Mouse (Mus musculus) stomach, embryonic 15.5 days (tissue): ENCODE results near the gene Flad1. TPM values are rescaled to one million over a fixed set of nuclear protein-coding genes. Genes with fewer than 3 reads are reported as not detected.

ENCODE experiments used
- ATAC-seq: fragments of 200-750 bp; cut with Nextera tagmentation; 2 replicates; pipeline ENCODE4 v1.8.0; 2017; ENCODE audit warnings: low read depth, moderate number of reproducible peaks, moderate TSS enrichment; ENCODE audit not compliant: insufficient read depth, low FRiP score
- H3K27ac ChIP-seq: fragments of 300-500 bp; sonication (generic); 2 replicates; pipeline ENCODE4 v1.5.1; 2015; ENCODE audit warnings: mild to moderate bottlenecking, inconsistent platforms
- H3K27me3 ChIP-seq: fragments of 300-500 bp; sonication (generic); replicated peaks from 2 replicates; pipeline ENCODE4 v1.6.1; 2015; ENCODE audit warnings: inconsistent platforms
- H3K36me3 ChIP-seq: fragments of 300-500 bp; sonication (generic); 2 replicates; pipeline ENCODE4 v1.6.1; 2015; ENCODE audit warnings: inconsistent platforms
- H3K4me1 ChIP-seq: fragments of 300-500 bp; sonication (generic); 2 replicates; pipeline ENCODE4 v1.6.1; 2015; ENCODE audit warnings: inconsistent platforms
- H3K4me2 ChIP-seq: fragments of 300-500 bp; sonication (generic); 2 replicates; pipeline ENCODE4 v1.6.1; 2015; ENCODE audit warnings: mild to moderate bottlenecking, inconsistent platforms
- H3K4me3 ChIP-seq: fragments of 300-500 bp; sonication (generic); replicated peaks from 2 replicates; pipeline ENCODE4 v1.5.1; 2015; ENCODE audit warnings: inconsistent platforms
- H3K9ac ChIP-seq: fragments of 300-500 bp; sonication (generic); 2 replicates; pipeline ENCODE4 v1.6.1; 2015; ENCODE audit warnings: inconsistent platforms
- H3K9me3 ChIP-seq: fragments of 300-500 bp; sonication (generic); 2 replicates; pipeline ENCODE4 v1.6.1; 2016; ENCODE audit warnings: inconsistent platforms
- WGBS: fragments of 180-500 bp; shearing (Covaris S2); methylation state at CpG from one replicate; pipeline ENCODE4 v1.1.7; 2015; 5-methylcytosine and 5-hydroxymethylcytosine counted together
- polyA plus RNA-seq: library from polyadenylated mRNA; unstranded; fragments of >200 nt; fragmentation: Nextera tagmentation; extraction: Ambion mirVana; gene quantifications from 2 replicates; pipeline ENCODE4 v1.2.1, GENCODE M21; 2015

Gene Flad1
- 23.6 and 29.4 TPM in 2 replicates for polyA plus RNA-seq

DNA sequence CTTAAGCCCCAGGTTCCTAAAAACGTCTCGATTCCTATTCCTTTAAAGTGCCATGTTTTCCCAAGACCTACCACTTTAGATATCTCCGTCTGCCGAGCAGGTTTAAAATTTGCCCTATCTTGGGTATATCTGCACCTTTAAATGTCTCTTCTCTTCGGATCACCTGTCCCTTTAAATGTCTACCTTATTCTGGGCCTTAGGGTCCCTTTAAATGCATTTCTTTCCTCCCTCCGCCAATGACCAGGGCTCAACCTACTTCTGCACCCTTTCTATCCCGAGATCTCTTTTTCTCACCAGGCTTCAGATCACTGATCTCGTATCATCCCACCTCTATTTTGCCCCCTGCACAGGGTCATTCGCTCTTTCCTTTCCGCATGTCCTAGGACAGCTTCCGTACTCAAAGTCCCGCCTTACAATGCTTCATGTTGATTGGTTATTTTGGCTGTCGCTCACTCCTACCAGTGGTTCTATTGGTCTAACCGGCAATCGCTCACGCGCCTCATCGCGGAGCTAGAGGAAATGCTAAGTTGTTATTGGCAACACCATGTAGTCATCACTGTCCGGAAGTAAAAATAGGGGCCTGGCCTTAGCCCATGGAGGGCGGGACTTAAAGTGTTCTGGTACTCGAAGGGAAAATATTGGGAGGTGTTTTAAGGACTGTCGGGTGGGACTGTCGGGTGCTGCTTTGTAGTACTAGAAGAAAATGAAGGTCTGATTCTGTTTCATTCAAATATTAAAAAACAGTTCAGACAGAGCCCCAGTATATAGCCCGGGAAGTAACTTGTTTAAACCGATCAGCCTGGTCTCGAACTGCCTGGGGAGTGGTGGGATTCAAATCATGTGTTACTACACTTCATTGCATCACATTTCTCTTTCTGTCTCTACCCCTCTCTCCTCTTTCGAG lies at the start of gene Flad1:
Gene Flad1 (minus strand): TSS at position 381 of the 904 bp plus-strand sequence.
- Histone ChIP-seq H3K36me3 (peaks cover 26% of the 10 kb centered on the region), H3K27ac (0 out of 2 replicates have a peak within 1 kb of the TSS, but pooled peaks have one; percentile 13), H3K9me3 (no peaks in the 10 kb centered on the region)

DNA sequence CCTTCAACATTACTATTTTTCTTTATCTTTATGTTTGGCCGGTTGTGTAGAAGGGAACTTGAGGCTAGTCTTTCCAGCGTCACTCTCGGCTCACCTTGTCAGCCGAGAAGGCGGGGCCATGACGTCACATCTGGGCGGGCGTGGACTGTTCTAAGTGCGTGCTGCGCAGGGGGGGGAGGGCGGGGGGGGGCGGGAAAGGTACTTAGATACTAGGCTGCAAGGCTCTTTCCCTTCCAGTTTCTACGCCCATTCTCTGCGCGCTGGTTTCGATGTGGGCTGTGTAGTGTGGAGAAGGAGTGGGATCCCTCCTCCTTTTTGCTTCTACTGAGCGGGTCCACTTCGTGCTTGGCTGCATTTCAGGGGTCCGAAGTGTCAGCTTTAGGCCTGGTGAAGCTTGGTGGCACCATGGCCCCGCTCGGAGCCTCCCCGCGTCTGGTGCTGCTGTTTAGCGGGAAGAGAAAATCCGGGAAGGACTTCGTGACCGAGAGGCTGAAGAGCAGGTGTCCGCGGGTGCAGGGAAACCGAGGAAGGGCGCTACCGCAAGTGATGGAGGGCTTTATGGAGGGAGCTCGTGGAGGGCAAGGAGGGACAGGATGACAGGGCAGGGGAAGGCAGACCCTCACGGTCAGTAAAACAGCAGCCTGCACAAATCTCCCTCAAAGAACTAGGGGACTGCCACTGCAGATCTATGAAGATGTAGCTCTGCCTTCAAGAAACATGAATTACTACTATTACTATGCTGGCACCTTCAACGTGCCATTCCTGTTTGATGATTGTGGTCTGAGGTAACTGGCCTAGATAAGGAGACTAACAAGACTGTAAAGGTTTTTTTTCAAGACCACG lies 47.5 kb upstream of the Flad1 start:
- H3K9me3 ChIP-seq, result no peaks in the 10 kb centered on the region
- under 1% methylated on average over 36 of the region's 36 CpGs for WGBS
- peak; percentile 83 for ATAC-seq

More for the DNA sequence above, at the start of gene Flad1:
- Histone ChIP-seq H3K4me3 (peak within 1 kb of the TSS; percentile 52), H3K4me1 (peaks cover 5% of the 10 kb centered on the region; the same call in 1 of the 2 replicates), H3K4me2 (peak within 1 kb of the TSS; percentile 52), H3K9ac (peak within 1 kb of the TSS; percentile 24; the same call in 1 of the 2 replicates), H3K27me3 (no peaks in the 10 kb centered on the region)
- 5% methylated on average over 28 of the region's 28 CpGs for WGBS
- peak; percentile 100 for ATAC-seq

DNA sequence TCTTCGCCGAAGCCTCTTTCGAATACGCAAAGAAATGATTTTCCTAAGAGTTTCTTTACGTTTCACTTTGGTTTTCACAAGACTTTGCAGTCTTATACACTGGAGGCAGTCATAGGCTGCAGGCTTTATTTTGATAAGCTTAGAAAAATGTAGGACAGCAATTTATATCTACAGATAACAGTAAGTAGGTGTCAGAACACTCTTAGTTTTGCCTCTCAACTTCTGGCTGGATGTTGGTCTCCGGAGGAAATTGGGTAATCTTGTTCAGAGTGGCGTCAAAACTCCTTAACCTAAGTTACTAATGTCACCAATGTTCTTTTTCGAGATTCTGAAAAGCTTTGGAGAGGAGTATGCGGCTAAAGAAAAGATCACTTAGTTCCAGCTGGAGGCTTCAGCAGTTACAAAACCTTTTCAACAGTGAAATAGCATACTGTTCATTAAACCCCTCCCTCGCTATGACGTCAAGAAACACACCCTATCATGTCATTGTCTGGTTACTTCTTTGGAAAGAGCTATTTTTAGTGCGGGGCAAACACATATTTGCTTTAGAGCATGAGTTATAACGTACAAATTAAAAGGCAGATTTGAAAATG lies 46.8 kb upstream of the Flad1 start:
- Histone ChIP-seq H3K4me3 (peak overlapping the region; percentile 69), H3K9ac (no peak overlapping the region), H3K4me1 (peaks cover 14% of the 10 kb centered on the region), H3K27me3 (no peaks in the 10 kb centered on the region), H3K36me3 (no peaks in the 10 kb centered on the region), H3K4me2 (peak overlapping the region; percentile 88), H3K9me3 (no peaks in the 10 kb centered on the region), H3K27ac (peak overlapping the region; percentile 89; the same call in 1 of the 2 replicates)
- ATAC-seq, result peak; percentile 51; the same call in 1 of the 2 replicates
- 41% methylated on average over 13 of the region's 13 CpGs for WGBS

More for the DNA sequence above, 47.5 kb upstream of the Flad1 start:
- Histone ChIP-seq H3K4me2 (peak overlapping the region; percentile 88), H3K27me3 (no peaks in the 10 kb centered on the region), H3K4me1 (peaks cover 14% of the 10 kb centered on the region), H3K9ac (peak overlapping the region; percentile 68), H3K36me3 (no peaks in the 10 kb centered on the region), H3K27ac (peak overlapping the region; percentile 89), H3K4me3 (peak overlapping the region; percentile 69)

DNA sequence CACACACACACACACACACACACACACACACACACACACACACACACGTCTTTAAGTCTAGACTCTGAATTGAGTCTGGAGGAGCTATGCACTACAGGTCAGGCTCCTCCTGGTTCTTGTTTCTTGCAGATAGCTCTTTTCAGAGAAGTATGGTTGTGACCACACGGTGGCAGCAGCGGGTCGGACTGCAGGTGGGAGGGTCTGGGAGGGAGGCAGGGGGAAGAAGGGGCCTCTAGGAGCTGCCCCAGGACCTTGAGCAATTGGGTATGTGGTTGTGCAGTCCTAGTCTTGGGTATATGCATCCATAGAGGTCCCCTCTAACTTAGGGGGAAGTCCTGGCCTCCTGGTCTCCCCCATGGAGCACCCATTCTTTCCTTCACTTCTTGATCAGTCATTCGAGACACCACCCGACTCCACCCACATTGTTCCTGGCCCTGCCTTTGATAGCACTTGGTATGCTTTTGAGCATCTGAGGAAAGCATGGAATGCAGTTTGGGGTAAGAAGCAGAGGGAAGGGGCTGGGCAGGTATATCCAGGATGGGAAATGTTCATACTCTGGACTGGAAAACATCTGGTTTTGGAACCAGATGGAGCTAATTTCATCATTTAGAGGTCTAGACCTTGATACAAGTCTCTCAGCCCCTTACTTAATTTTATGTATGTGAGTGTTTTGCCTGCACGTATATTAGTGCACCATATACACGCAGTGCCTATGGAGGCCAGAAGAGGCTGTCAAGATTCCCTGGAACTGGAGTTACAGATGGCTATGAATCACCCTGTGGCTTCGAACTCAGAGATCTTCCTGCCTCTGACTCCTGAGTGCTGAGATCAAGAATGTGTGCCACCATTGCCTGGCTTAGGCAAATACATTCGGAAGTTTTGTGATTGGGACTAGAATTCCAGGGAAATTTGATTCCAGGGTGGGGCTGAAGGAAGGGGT lies 45.3 kb upstream of the Flad1 start:
- no peak overlapping the region for H3K9ac ChIP-seq
- H3K4me1 ChIP-seq, result peaks cover 14% of the 10 kb centered on the region
- WGBS, result 37% methylated on average over 10 of the region's 10 CpGs
- no peaks in the 10 kb centered on the region for H3K36me3 ChIP-seq
- ATAC-seq, result peak; percentile 19; the same call in 1 of the 2 replicates
- H3K27ac ChIP-seq, result no peak overlapping the region
- H3K4me3 ChIP-seq, result no peak overlapping the region
- H3K27me3 ChIP-seq, result no peaks in the 10 kb centered on the region
- no peak overlapping the region for H3K4me2 ChIP-seq
- no peaks in the 10 kb centered on the region for H3K9me3 ChIP-seq

DNA sequence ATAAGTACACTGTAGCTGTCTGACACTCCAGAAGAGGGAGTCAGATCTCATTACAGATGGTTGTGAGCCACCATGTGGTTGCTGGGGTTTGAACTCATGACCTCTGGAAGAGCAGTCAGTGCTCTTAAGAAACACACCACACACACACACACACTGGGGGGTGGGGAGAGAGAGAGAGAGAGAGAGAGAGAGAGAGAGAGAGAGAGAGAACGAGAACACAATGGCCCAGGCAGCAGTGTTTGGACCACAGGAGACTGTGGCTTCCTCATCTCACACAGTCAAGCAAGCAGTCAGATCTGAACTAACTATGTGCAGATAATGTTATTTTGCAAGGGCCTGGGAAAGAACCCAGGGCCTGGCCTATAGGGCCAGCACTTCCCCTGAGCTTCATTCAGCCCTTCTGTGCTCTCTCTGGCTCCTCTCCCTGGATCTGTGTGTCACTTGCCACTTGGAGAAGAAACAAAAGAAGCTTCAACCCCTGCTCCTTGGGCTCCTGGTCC lies 44.2 kb upstream of the Flad1 start:
- Histone ChIP-seq H3K4me1 (peaks cover 14% of the 10 kb centered on the region), H3K4me2 (no peak overlapping the region), H3K36me3 (no peaks in the 10 kb centered on the region), H3K4me3 (no peak overlapping the region), H3K27me3 (no peaks in the 10 kb centered on the region), H3K9ac (no peak overlapping the region), H3K9me3 (no peaks in the 10 kb centered on the region), H3K27ac (no peak overlapping the region)
- WGBS, result 62% methylated on average over 1 of the region's 1 CpGs
- no peak for ATAC-seq

DNA sequence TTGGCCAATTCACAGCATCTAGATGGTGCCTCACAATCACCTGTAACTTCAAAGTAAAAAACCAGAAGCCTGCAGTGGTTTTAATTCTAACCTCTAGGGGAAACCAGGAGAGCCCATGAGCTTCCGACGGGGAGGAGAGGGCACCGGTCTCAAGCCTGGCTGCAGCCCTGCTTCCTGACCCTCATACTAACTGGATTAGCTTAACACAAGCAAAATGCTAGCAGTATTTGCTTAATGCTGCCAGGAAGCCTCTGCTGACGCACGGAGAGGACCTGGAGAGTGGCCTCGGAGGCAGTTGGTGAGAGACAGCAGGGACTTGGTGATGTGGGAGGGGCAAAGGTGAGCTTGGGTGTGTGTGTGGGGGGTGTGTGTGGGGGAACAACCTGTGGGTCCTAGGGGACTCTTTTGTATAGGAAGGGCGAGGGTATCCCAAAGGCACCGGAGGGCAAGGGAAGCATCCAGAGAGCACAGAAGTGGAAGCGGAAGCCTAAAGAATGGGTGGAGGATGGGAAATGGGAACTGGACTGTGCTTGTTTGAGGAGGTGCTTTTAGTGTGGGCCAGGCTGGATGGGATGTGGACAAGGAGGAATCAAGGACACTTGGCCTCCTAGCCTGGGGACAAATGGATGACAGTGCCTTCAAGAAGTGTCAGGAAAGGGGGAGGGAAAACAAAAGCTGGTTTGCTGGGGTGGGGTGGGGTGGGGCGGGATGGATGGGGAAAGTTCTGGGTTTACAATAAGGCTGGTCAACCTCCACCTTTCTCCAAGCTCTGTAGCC lies 42.9 kb upstream of the Flad1 start, which contains the start of gene Pmvk:
Gene Pmvk (plus strand): TSS at position 141 of the 777 bp plus-strand sequence.
- Histone ChIP-seq H3K27me3 (no peaks in the 10 kb centered on the region), H3K4me3 (no peak within 1 kb of the TSS), H3K9me3 (no peaks in the 10 kb centered on the region), H3K36me3 (no peaks in the 10 kb centered on the region), H3K4me2 (no peak within 1 kb of the TSS), H3K9ac (no peak within 1 kb of the TSS), H3K27ac (no peak within 1 kb of the TSS), H3K4me1 (peaks cover 14% of the 10 kb centered on the region)
- ATAC-seq, result no peak
- 51% methylated on average over 10 of the region's 10 CpGs for WGBS

DNA sequence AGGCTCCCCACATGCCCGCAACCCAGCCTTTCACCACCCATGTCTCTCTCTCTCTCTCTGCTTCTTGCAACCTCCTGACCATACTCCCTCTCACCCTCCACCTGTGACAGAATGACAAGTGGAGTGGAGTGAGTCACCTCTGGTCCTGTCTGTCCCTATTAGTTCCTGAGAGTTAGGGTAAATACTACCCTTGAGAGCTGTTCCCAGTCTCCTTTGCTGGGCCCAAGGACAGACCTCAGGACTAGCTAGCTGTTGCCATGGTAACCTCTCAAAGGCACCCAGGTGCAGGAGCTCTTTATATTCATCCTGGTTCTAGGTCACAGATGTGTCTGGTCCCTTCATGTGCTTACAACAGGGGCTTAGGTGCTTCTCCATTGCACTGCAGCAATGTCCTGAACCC lies 40.2 kb upstream of the Flad1 start:
- no peak for ATAC-seq
- no peak overlapping the region for H3K27ac ChIP-seq
- H3K4me3 ChIP-seq, result no peak overlapping the region
- no peak overlapping the region for H3K9ac ChIP-seq
- no peaks in the 10 kb centered on the region for H3K36me3 ChIP-seq
- no peak overlapping the region for H3K4me2 ChIP-seq
- H3K4me1 ChIP-seq, result peaks cover 12% of the 10 kb centered on the region; the same call in 1 of the 2 replicates
- 75% methylated on average over 1 of the region's 1 CpGs for WGBS
- no peaks in the 10 kb centered on the region for H3K9me3 ChIP-seq
- no peaks in the 10 kb centered on the region for H3K27me3 ChIP-seq

DNA sequence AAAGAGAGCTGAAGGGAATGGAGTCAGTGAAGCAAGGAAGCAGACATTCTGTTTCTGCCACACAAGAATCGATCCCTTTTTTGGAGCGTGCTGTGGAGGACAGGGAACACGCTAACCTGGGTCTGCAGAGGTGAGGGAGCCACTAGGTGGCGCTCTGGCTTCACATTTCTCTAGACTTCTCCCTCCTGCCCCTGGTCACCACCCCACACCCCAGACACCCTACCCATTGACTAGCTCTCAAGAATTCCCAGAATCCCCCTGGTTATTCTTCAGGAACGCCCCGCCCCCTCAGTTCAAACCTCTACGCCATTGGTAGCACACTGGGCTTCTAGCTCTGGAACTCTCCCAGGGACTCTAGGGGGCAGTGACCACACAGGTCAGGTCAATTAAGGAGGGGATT lies 37.9 kb upstream of the Flad1 start:
- 48% methylated on average over 7 of the region's 7 CpGs for WGBS

DNA sequence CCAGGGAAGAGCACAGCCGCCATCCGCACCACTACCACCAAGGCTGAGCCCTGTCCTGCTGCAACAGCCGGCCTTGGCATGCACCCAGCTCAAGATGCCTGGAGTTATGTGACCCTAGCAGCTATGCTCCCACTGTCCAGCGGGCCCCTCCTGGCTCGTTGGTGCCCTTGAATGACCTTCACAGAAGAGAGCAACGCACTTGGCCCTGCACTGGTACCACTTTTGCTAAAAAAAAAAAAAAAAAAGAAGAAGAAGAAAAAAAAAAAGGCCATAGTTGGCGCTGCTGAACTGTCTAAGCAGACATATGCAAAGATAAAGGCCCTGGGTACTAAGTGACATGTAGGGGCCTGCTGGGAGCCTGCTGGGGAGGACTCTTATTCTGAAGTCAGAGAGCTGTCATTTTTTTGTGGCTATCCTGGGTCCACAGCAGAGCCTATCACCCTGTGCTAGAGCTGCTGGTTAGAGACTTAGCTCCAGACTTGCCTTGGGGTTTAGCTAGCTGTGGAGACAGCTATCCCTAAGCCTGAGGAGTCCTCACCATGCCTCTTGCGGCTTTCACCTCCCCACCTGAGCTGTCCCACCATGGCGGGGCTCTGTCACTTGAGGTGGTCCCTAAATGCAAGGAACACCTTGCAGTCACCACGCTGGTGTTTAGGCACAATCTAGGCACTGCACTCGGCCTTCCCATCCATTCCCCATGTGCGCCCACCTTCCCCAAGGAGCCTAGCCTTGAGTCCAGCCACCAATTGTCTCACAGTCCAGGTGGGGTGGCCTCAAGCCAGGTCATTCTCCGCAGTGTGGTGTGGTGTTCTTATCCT lies 37.3 kb upstream of the Flad1 start:
- WGBS, result 56% methylated on average over 13 of the region's 13 CpGs
- peak; percentile 52; the same call in 1 of the 2 replicates for ATAC-seq

More for the DNA sequence above, 37.9 kb upstream of the Flad1 start:
- H3K27ac ChIP-seq, result no peak overlapping the region
- peak; percentile 45; the same call in 1 of the 2 replicates for ATAC-seq
- H3K4me2 ChIP-seq, result no peak overlapping the region
- no peaks in the 10 kb centered on the region for H3K9me3 ChIP-seq
- H3K27me3 ChIP-seq, result no peaks in the 10 kb centered on the region
- H3K36me3 ChIP-seq, result no peaks in the 10 kb centered on the region
- 0 out of 2 replicates have a peak, but pooled peaks cover 10% of the 10 kb centered on the region for H3K4me1 ChIP-seq
- H3K9ac ChIP-seq, result no peak overlapping the region
- no peak overlapping the region for H3K4me3 ChIP-seq

More for the DNA sequence above, 37.3 kb upstream of the Flad1 start:
- Histone ChIP-seq H3K4me1 (0 out of 2 replicates have a peak, but pooled peaks cover 10% of the 10 kb centered on the region), H3K4me3 (no peak overlapping the region), H3K27ac (no peak overlapping the region), H3K9ac (no peak overlapping the region), H3K9me3 (no peaks in the 10 kb centered on the region), H3K27me3 (no peaks in the 10 kb centered on the region), H3K36me3 (no peaks in the 10 kb centered on the region), H3K4me2 (no peak overlapping the region)
